Mouse (Mus musculus) heart, adult 2 months (tissue): ENCODE results near the gene Mrps14.

Experiments
- CTCF ChIP-seq: fragments of 200-600 bp; IDR thresholded peaks from 2 replicates; pipeline ENCODE4 v1.8.1; 2022; ENCODE audit warnings: antibody characterized with exemption, mild to moderate bottlenecking, moderate library complexity
- POLR2A ChIP-seq: fragments of 200-500 bp; IDR thresholded peaks from 2 replicates; pipeline ENCODE4 v1.6.1; 2011; ENCODE audit warnings: mild to moderate bottlenecking, low read depth, low read length, control low read depth; ENCODE audit not compliant: insufficient read depth

DNA sequence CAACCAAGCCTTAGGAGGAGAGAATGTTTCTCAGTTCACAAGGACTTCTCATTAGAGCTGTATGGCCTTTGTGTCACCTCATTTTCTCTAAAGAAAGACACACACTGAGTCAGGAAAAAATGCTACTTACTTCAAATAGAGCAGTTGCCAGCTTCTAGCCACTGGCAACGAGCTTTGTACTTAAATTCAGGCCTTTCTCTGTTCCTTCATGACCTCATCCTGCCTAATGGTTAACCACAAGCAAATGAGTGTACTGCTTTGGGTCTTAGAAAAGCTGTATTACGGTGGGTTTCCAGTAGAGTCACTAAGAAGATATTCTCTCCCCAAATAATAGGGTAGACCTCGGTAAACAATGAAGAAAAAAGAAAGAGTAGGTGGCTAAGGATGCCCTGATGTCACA lies 44.3 kb upstream of the Mrps14 start:
- TF ChIP-seq CTCF: no peak
- no peak for TF ChIP-seq POLR2A
